Mouse (Mus musculus): Measurements from ENCODE around the gene Tmem26. TPM values are rescaled to one million over a fixed set of nuclear protein-coding genes. Genes with fewer than 3 reads are reported as not detected.

The Tmem26 gene
- 0.14 and 0.31 TPM in 2 replicates for polyA plus RNA-seq (2012; rRNA removed)

GRCm38 (mm10) chr10:68723568-68724360, at the start of gene Tmem26:
Tmem26 (plus strand) TSS chr10:68723646.
- no peak for TF ChIP-seq POLR2A (IDR thresholded peaks at IDR 0.05; ENCODE audit: borderline replicate concordance, insufficient read depth, low read length)
- TF ChIP-seq CTCF (IDR thresholded peaks at IDR 0.05; ENCODE audit: borderline replicate concordance, insufficient read depth, low read depth, low read length): no peak
- peak in 1 of 2 experiments; percentile 1 for DNase-seq
- Histone ChIP-seq H3K4me1 (ENCODE audit: control insufficient read depth, insufficient read depth, low read length) (peaks cover 6% of the 10 kb centered on the region; the same call in 1 of the 2 replicates), H3K27me3 (ENCODE audit: control insufficient read depth, insufficient read depth, low read length) (no peaks in the 10 kb centered on the region; the same call in 1 of the 2 replicates), H3K4me3 (replicated peaks; ENCODE audit: insufficient read depth, low read depth, low read length) (no peak within 1 kb of the TSS), H3K27ac (ENCODE audit: insufficient read depth, low read length) (no peak within 1 kb of the TSS)
- 2% methylated on average over 32 of the region's 32 CpGs for whole genome bisulfite sequencing

- no peak overlapping the region for H3K27ac ChIP-seq (ENCODE audit: insufficient read depth, low read length)
- no peak overlapping the region for H3K4me3 ChIP-seq (replicated peaks; ENCODE audit: insufficient read depth, low read depth, low read length)
- DNase-seq: no peak
- TF ChIP-seq CTCF (IDR thresholded peaks at IDR 0.05; ENCODE audit: borderline replicate concordance, insufficient read depth, low read depth, low read length) (no peak), POLR2A (IDR thresholded peaks at IDR 0.05; ENCODE audit: borderline replicate concordance, insufficient read depth, low read length) (no peak)
- WGBS: 67% methylated on average over 4 of the region's 4 CpGs
- no peaks in the 10 kb centered on the region for H3K27me3 ChIP-seq (ENCODE audit: control insufficient read depth, insufficient read depth, low read length)
- H3K4me1 ChIP-seq (ENCODE audit: control insufficient read depth, insufficient read depth, low read length): no peaks in the 10 kb centered on the region
Measured at GRCm38 (mm10) chr10:68678678-68679077, 44.8 kb upstream of the Tmem26 start.

- no peaks in the 10 kb centered on the region for H3K27me3 ChIP-seq (ENCODE audit: control insufficient read depth, insufficient read depth, low read length)
- no peak overlapping the region for H3K4me3 ChIP-seq (replicated peaks; ENCODE audit: insufficient read depth, low read depth, low read length)
- 91% methylated on average over 4 of the region's 4 CpGs for WGBS
- no peak for DNase-seq
- H3K4me1 ChIP-seq (ENCODE audit: control insufficient read depth, insufficient read depth, low read length): no peaks in the 10 kb centered on the region
- H3K27ac ChIP-seq (ENCODE audit: insufficient read depth, low read length): no peak overlapping the region
- TF ChIP-seq CTCF (IDR thresholded peaks at IDR 0.05; ENCODE audit: borderline replicate concordance, insufficient read depth, low read depth, low read length): no peak
- no peak for TF ChIP-seq POLR2A (IDR thresholded peaks at IDR 0.05; ENCODE audit: borderline replicate concordance, insufficient read depth, low read length)
Measured at GRCm38 (mm10) chr10:68681233-68681632, 42.2 kb upstream of the Tmem26 start.

- no peaks in the 10 kb centered on the region for H3K4me1 ChIP-seq (ENCODE audit: control insufficient read depth, insufficient read depth, low read length)
- TF ChIP-seq CTCF (IDR thresholded peaks at IDR 0.05; ENCODE audit: borderline replicate concordance, insufficient read depth, low read depth, low read length) (no peak), POLR2A (IDR thresholded peaks at IDR 0.05; ENCODE audit: borderline replicate concordance, insufficient read depth, low read length) (no peak)
- no peak overlapping the region for H3K27ac ChIP-seq (ENCODE audit: insufficient read depth, low read length)
- H3K27me3 ChIP-seq (ENCODE audit: control insufficient read depth, insufficient read depth, low read length): no peaks in the 10 kb centered on the region
- no peak for DNase-seq
- no peak overlapping the region for H3K4me3 ChIP-seq (replicated peaks; ENCODE audit: insufficient read depth, low read depth, low read length)
Measured at GRCm38 (mm10) chr10:68685510-68685909, 37.9 kb upstream of the Tmem26 start.

- no peak overlapping the region for H3K27ac ChIP-seq (ENCODE audit: insufficient read depth, low read length)
- no peak for TF ChIP-seq CTCF (IDR thresholded peaks at IDR 0.05; ENCODE audit: borderline replicate concordance, insufficient read depth, low read depth, low read length)
- TF ChIP-seq POLR2A (IDR thresholded peaks at IDR 0.05; ENCODE audit: borderline replicate concordance, insufficient read depth, low read length): no peak
- no peak for DNase-seq
- H3K4me3 ChIP-seq (replicated peaks; ENCODE audit: insufficient read depth, low read depth, low read length): no peak overlapping the region
- H3K4me1 ChIP-seq (ENCODE audit: control insufficient read depth, insufficient read depth, low read length): no peaks in the 10 kb centered on the region
- H3K27me3 ChIP-seq (ENCODE audit: control insufficient read depth, insufficient read depth, low read length): no peaks in the 10 kb centered on the region
- WGBS: 76% methylated on average over 7 of the region's 7 CpGs
Measured at GRCm38 (mm10) chr10:68691116-68691515, 32.3 kb upstream of the Tmem26 start.

- no peaks in the 10 kb centered on the region for H3K4me1 ChIP-seq (ENCODE audit: control insufficient read depth, insufficient read depth, low read length)
- DNase-seq: no peak
- H3K27ac ChIP-seq (ENCODE audit: insufficient read depth, low read length): no peak overlapping the region
- TF ChIP-seq POLR2A (IDR thresholded peaks at IDR 0.05; ENCODE audit: borderline replicate concordance, insufficient read depth, low read length) (no peak), CTCF (IDR thresholded peaks at IDR 0.05; ENCODE audit: borderline replicate concordance, insufficient read depth, low read depth, low read length) (no peak)
- no peaks in the 10 kb centered on the region for H3K27me3 ChIP-seq (ENCODE audit: control insufficient read depth, insufficient read depth, low read length)
- WGBS: 96% methylated on average over 1 of the region's 1 CpGs
- no peak overlapping the region for H3K4me3 ChIP-seq (replicated peaks; ENCODE audit: insufficient read depth, low read depth, low read length)
Measured at GRCm38 (mm10) chr10:68692401-68692800, 31.0 kb upstream of the Tmem26 start.

- Histone ChIP-seq H3K4me1 (ENCODE audit: control insufficient read depth, insufficient read depth, low read length) (no peaks in the 10 kb centered on the region), H3K4me3 (replicated peaks; ENCODE audit: insufficient read depth, low read depth, low read length) (no peak overlapping the region), H3K27ac (ENCODE audit: insufficient read depth, low read length) (no peak overlapping the region), H3K27me3 (ENCODE audit: control insufficient read depth, insufficient read depth, low read length) (no peaks in the 10 kb centered on the region)
- DNase-seq: no peak
- TF ChIP-seq CTCF (IDR thresholded peaks at IDR 0.05; ENCODE audit: borderline replicate concordance, insufficient read depth, low read depth, low read length) (no peak), POLR2A (IDR thresholded peaks at IDR 0.05; ENCODE audit: borderline replicate concordance, insufficient read depth, low read length) (no peak)
Measured at GRCm38 (mm10) chr10:68695760-68696336, 27.6 kb upstream of the Tmem26 start.

- Histone ChIP-seq H3K4me3 (replicated peaks; ENCODE audit: insufficient read depth, low read depth, low read length) (no peak overlapping the region), H3K4me1 (ENCODE audit: control insufficient read depth, insufficient read depth, low read length) (no peaks in the 10 kb centered on the region), H3K27ac (ENCODE audit: insufficient read depth, low read length) (no peak overlapping the region), H3K27me3 (ENCODE audit: control insufficient read depth, insufficient read depth, low read length) (no peaks in the 10 kb centered on the region)
- DNase-seq: no peak
- WGBS: 60% methylated on average over 2 of the region's 2 CpGs
- no peak for TF ChIP-seq CTCF (IDR thresholded peaks at IDR 0.05; ENCODE audit: borderline replicate concordance, insufficient read depth, low read depth, low read length)
Measured at GRCm38 (mm10) chr10:68704268-68704667, 19.2 kb upstream of the Tmem26 start.
